9 mouse cellular contexts compared by ENCODE assay signal in the genomic region with DNA sequence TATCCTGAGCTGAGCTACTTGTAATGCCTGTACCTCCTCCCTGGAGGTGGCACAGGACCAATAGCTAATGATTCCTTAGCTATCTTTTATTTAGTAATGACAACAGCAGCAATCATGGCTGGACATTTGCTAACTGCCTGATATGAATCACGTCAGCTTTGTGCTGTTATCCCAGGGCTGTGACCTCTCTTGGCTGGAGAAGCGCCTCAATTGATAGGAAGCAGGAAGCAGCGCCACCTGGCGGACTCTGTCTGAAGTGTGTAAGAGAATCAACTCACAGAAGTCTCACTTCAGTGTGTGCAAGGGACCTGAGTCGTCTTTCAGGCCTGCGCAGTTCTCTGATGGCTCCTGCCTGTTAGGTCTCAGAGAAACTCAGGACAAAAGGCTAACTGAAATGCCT. TPM values are rescaled to one million over a fixed set of nuclear protein-coding genes. Genes with fewer than 3 reads are reported as not detected.
DNase-seq lines count a peak whose midpoint lies in the region; ATAC-seq lines count a peak whose summit lies in the region.
"Had no signal": no experiment of that assay in that cellular context is flagged by ENCODE, and none has a peak within 500 bp of the region (broad histone marks: within the 10 kb centered on the region; RNA-seq: fewer than 3 reads in every experiment).

No protein-coding gene starts in this region.

- H3K9ac ChIP-seq in lung, embryonic 16.5 days (ENCODE audit: low read length): 0 out of 2 replicates have a peak overlapping the region, but pooled peaks have one; percentile 23

- DNase-seq in ES-CJ7 (ENCODE audit: low read depth, low spot score): peak; percentile 79
- DNase-seq in cerebellum, adult 11 months: peak; percentile 77
- peak; percentile 81 for DNase-seq in forelimb bud, embryonic 11.5 days (ENCODE audit: low read depth, low spot score)
- peak; percentile 67 to 89 for DNase-seq in layer of hippocampus, adult 8-10 months (ENCODE audit: low spot score in 2 of 2)
- DNase-seq in ovary, postnatal 10 days (ENCODE audit: low spot score): peak; percentile 78
- peak; percentile 46 to 83 for DNase-seq in thymus, postnatal 10 days (ENCODE audit: low spot score in 2 of 2)

- H3K4me2 ChIP-seq in lung, embryonic 16.5 days (ENCODE audit: low read depth, low read length): peak overlapping the region; percentile 26

- no peak overlapping the region for H3K27ac ChIP-seq in lung, embryonic 16.5 days (ENCODE audit: low read length)
- H3K27ac ChIP-seq: macrophage had no signal

- no peaks in the 10 kb centered on the region for H3K27me3 ChIP-seq in lung, embryonic 16.5 days (ENCODE audit: control insufficient read depth, insufficient read depth, low read depth, low read length)

- H3K4me3 ChIP-seq in lung, embryonic 16.5 days (ENCODE audit: low read length): peak overlapping the region; percentile 28

- no peaks in the 10 kb centered on the region for H3K36me3 ChIP-seq in lung, embryonic 16.5 days (ENCODE audit: control insufficient read depth, insufficient read depth, low read length)

- peak; percentile 80 to 83 for ATAC-seq in hematopoietic stem cell, adult 5-6 weeks (replicated peaks in 1 of 2; ENCODE audit: insufficient read depth in 1 of 2, low FRiP score in 2 of 2, low TSS enrichment in 1 of 2, low read depth in 1 of 2, poor library complexity in 2 of 2, severe bottlenecking in 2 of 2)
- peak; percentile 81 for ATAC-seq in lung, embryonic 16.5 days (ENCODE audit: low read depth)

- peaks cover 3% of the 10 kb centered on the region for H3K4me1 ChIP-seq in lung, embryonic 16.5 days (replicated peaks; ENCODE audit: control insufficient read depth, insufficient read depth, low read length)

- WGBS in lung, embryonic 16.5 days: 7% methylated on average over 6 of the region's 6 CpGs

- H3K9me3 ChIP-seq in lung, embryonic 16.5 days (ENCODE audit: control insufficient read depth, low read length): no peaks in the 10 kb centered on the region

RNA-seq across cellular contexts. Expression of gene 1810062G17Rik, which starts 19.7 kb away (rescaled TPM):
- total RNA-seq in hematopoietic stem cell, adult 5-6 weeks (2017): 1.4 TPM in 1 of 2 replicates, not detected in the other
- total RNA-seq in layer of hippocampus, adult 8-10 months (2022): not detected
- 3.6 and 3.9 TPM in 2 replicates for polyA plus RNA-seq in lung, embryonic 16.5 days (2015; fragmentation: Nextera tagmentation; extraction: Ambion mirVana)
- polyA plus RNA-seq: macrophage had no signal

RNA-seq across cellular contexts. Expression of gene Anxa5, which starts 19.7 kb away (rescaled TPM):
- total RNA-seq in hematopoietic stem cell, adult 5-6 weeks (2017): 107 and 113 TPM in 2 replicates
- total RNA-seq in layer of hippocampus, adult 8-10 months (2022): 10 to 100 TPM; 53.9 to 99.1 (median 73.0) TPM
- 424 and 464 TPM in 2 replicates for polyA plus RNA-seq in lung, embryonic 16.5 days (2015; fragmentation: Nextera tagmentation; extraction: Ambion mirVana)

RNA-seq across cellular contexts. Expression of gene Gm11549, which starts 26.2 kb away (rescaled TPM):
- not detected in 2 replicates for total RNA-seq in hematopoietic stem cell, adult 5-6 weeks (2017)
- total RNA-seq in layer of hippocampus, adult 8-10 months (2022): 1 to 10 TPM; 2.7 to 4.2 (median 3.1) TPM
- 0.09 and 0.16 TPM in 2 replicates for polyA plus RNA-seq in lung, embryonic 16.5 days (2015; fragmentation: Nextera tagmentation; extraction: Ambion mirVana)
- polyA plus RNA-seq: macrophage had no signal

RNA-seq across cellular contexts. Expression of gene Exosc9, which starts 57.0 kb away (rescaled TPM):
- total RNA-seq in hematopoietic stem cell, adult 5-6 weeks (2017): 86.9 and 91.5 TPM in 2 replicates
- total RNA-seq in layer of hippocampus, adult 8-10 months (2022): 10 to 100 TPM; 39.0 to 42.2 (median 40.3) TPM
- 53.4 and 59.3 TPM in 2 replicates for polyA plus RNA-seq in lung, embryonic 16.5 days (2015; fragmentation: Nextera tagmentation; extraction: Ambion mirVana)
